Mouse (Mus musculus) liver, embryonic 16.5 days (tissue): ENCODE data around the gene Fbxw7. TPM values are rescaled to one million over a fixed set of nuclear protein-coding genes. Genes with fewer than 3 reads are reported as not detected.
A peak's percentile ranks its signal among the peaks of the same experiment; 100 is the strongest.

Experiments used
- ATAC-seq: fragments of 200-750 bp; cut with Nextera tagmentation; 2 replicates; pipeline ENCODE4 v1.8.0; 2017; ENCODE audit warnings: low read depth, mild to moderate bottlenecking, moderate number of reproducible peaks, moderate library complexity
- H3K27ac ChIP-seq: fragments of 300-500 bp; sonication (generic); 2 replicates; pipeline ENCODE4 v1.5.1; 2014; ENCODE audit warnings: mild to moderate bottlenecking, low read length
- H3K27me3 ChIP-seq: fragments of 300-500 bp; sonication (generic); 2 replicates; pipeline ENCODE4 v1.6.1; 2014; ENCODE audit warnings: low read depth, low read length, mixed read lengths; ENCODE audit not compliant: control insufficient read depth, insufficient read depth
- H3K36me3 ChIP-seq: fragments of 300-500 bp; sonication (generic); 2 replicates; pipeline ENCODE4 v1.6.1; 2014; ENCODE audit warnings: mild to moderate bottlenecking; ENCODE audit not compliant: control insufficient read depth, insufficient read depth
- H3K4me1 ChIP-seq: fragments of 300-500 bp; sonication (generic); 2 replicates; pipeline ENCODE4 v1.6.1; 2014; ENCODE audit warnings: low read depth, low read length, mixed read lengths; ENCODE audit not compliant: control insufficient read depth
- H3K4me2 ChIP-seq: fragments of 300-500 bp; sonication (generic); 2 replicates; pipeline ENCODE4 v1.6.1; 2014; ENCODE audit warnings: low read depth, low read length, mixed read lengths
- H3K4me3 ChIP-seq: fragments of 300-500 bp; sonication (generic); 2 replicates; pipeline ENCODE4 v1.5.1; 2014; ENCODE audit warnings: low read depth, mild to moderate bottlenecking, low read length
- H3K9ac ChIP-seq: fragments of 300-500 bp; sonication (generic); 2 replicates; pipeline ENCODE4 v1.6.1; 2014; ENCODE audit warnings: low read depth, low read length
- H3K9me3 ChIP-seq: fragments of 300-500 bp; sonication (generic); replicated peaks from 2 replicates; pipeline ENCODE4 v1.6.1; 2016; ENCODE audit warnings: low read length; ENCODE audit not compliant: control insufficient read depth
- WGBS: fragments of 180-500 bp; shearing (Covaris S2); extraction: QIAGEN DNeasy Blood & Tissue Kit; methylation state at CpG from one replicate; pipeline ENCODE4 v1.1.7; 2014; ENCODE audit not compliant: insufficient replicate concordance; 5-methylcytosine and 5-hydroxymethylcytosine counted together
- polyA plus RNA-seq: library from polyadenylated mRNA; unstranded; fragments of >200 nt; fragmentation: Nextera tagmentation; extraction: Ambion mirVana; gene quantifications from 2 replicates; pipeline ENCODE4 v1.2.1, GENCODE M21; 2015

Gene Fbxw7
- 2.8 TPM in 2 replicates for polyA plus RNA-seq

DNA sequence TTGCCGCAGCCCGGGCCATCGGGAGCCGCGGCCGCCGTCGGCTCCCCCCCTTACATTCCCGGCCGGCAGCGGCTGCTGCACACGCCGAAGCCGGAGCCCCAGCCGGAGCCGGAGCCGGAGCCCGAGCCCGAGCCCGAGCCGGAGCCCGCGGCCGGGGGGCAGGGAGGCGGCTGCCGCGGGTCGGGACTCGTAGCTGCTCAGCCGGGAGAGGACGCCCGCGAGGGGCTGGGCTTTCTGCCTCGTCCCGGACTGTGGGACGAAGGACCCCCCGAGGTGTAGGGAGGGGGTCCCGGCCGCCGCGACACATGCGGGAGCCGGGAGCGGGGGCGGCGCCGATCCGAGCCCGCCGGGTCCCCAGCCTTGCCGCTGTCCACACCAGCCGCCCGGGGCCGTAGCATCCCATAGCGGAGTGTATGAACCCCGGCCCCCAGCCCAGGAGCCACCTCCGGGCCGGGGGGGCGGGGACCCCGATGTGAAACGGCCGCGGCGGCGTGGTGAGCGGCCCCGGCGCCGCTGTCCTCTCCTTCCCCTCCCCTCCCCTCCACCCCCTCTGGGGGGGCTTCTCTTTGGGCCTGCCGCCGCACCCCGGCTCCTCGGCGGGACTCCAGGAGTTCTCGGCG, at the start of gene Fbxw7:
Gene Fbxw7 (plus strand): TSS at position 507 of the 620 bp plus-strand sequence.
- Histone ChIP-seq H3K36me3 (no peaks in the 10 kb centered on the region), H3K27me3 (no peaks in the 10 kb centered on the region), H3K4me3 (peak within 1 kb of the TSS; percentile 100), H3K4me1 (peaks cover 24% of the 10 kb centered on the region), H3K9me3 (no peaks in the 10 kb centered on the region), H3K27ac (peak within 1 kb of the TSS; percentile 98), H3K9ac (peak within 1 kb of the TSS; percentile 96), H3K4me2 (peak within 1 kb of the TSS; percentile 99)
- peak; percentile 7 for ATAC-seq
- WGBS, result under 1% methylated on average over 60 of the region's 76 CpGs

DNA sequence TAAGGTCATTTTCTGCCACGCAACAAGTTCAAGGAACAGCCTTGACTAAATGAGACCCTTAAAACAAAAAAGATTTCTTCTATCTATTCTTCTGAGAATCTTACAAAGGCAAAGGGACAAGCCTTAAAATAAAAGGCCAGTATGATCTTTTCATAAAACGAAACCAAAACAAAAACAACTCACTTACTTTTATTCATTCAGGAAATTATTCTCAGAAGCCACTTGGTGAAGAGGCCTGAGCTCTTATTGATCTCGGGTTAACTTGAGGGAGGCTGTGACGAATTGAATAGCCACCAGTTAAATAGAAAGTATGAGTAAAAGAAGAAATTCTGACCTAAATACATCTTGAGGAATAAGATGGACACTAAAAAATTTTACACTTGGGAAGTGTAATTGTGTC, 46.1 kb upstream of the Fbxw7 start:
- no peaks in the 10 kb centered on the region for H3K27me3 ChIP-seq
- no peaks in the 10 kb centered on the region for H3K36me3 ChIP-seq
- H3K4me3 ChIP-seq, result no peak overlapping the region
- H3K27ac ChIP-seq, result no peak overlapping the region
- H3K4me2 ChIP-seq, result no peak overlapping the region
- no peaks in the 10 kb centered on the region for H3K9me3 ChIP-seq
- WGBS, result 69% methylated on average over 4 of the region's 4 CpGs
- peaks cover 22% of the 10 kb centered on the region for H3K4me1 ChIP-seq
- no peak overlapping the region for H3K9ac ChIP-seq
- no peak for ATAC-seq

DNA sequence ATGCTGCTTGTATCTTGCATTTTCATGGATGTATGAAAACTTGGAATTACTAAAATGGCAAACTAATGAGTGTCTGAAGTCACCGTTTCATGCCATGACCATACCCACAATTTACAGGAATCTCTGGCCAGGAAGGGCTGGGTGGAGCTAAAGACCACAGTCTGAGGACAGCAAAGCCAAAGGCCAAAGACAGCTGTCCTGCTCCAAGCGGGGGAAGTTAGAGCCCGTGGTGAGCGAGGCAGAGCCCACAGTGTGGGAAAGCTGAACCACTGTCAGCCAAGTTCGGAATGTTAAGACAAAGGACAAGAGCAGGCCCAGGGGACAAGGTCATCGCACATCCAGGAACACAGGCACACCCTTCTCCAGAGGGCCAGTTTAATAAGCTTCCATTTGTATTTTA, 45.7 kb upstream of the Fbxw7 start:
- Histone ChIP-seq H3K9ac (no peak overlapping the region), H3K27me3 (no peaks in the 10 kb centered on the region), H3K4me3 (no peak overlapping the region), H3K27ac (no peak overlapping the region), H3K9me3 (no peaks in the 10 kb centered on the region), H3K4me1 (peaks cover 22% of the 10 kb centered on the region), H3K4me2 (no peak overlapping the region), H3K36me3 (no peaks in the 10 kb centered on the region)
- ATAC-seq, result no peak
- WGBS, result 45% methylated on average over 6 of the region's 6 CpGs

DNA sequence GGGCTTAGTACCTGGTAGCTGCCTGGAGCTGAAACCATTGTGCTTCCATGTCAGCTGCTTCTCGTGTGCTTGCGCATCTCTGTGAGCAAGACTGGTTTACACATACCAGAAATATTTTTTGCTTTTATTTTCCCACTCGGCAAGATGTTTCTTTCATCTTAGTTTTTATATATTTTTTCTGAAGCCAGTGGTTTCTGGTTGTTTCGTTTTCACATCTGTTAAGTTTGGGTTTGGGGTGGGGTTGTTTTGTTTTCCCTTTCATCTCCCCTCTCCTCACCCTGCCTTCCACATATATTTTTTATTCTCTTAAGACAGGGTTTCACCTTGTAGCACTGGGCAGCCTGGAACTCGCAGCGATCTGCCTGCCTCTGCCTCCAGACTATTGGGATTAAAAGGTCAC, 44.5 kb upstream of the Fbxw7 start:
- Histone ChIP-seq H3K9ac (no peak overlapping the region), H3K27me3 (no peaks in the 10 kb centered on the region), H3K36me3 (no peaks in the 10 kb centered on the region), H3K4me2 (no peak overlapping the region), H3K4me1 (peaks cover 22% of the 10 kb centered on the region), H3K4me3 (no peak overlapping the region), H3K27ac (no peak overlapping the region), H3K9me3 (no peaks in the 10 kb centered on the region)
- no peak for ATAC-seq
- 90% methylated on average over 6 of the region's 6 CpGs for WGBS

DNA sequence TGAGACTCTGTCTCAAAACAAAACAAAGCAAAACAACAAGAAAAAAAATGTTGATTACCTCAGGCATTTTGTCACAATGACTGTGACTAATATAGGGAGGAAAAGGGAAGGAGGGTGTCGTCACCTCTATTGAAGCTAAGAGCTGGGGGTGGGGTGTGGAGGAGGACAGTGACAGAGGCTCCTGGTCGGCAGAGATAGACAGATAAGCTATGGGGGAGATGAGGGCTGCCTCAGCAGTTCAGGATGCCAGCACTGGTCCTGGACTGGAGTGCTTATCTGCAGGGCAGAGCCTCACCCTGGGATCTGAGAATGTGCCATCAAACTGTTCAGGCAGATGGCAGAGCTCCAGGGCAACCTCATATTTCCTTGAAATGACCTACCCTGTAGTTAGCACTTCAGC, 43.1 kb upstream of the Fbxw7 start:
- WGBS, result 13% methylated on average over 2 of the region's 2 CpGs
- Histone ChIP-seq H3K27me3 (no peaks in the 10 kb centered on the region), H3K9ac (peak overlapping the region; percentile 24), H3K27ac (peak overlapping the region; percentile 80), H3K4me1 (peaks cover 22% of the 10 kb centered on the region), H3K4me2 (peak overlapping the region; percentile 40), H3K36me3 (no peaks in the 10 kb centered on the region), H3K4me3 (no peak overlapping the region), H3K9me3 (no peaks in the 10 kb centered on the region)
- peak; percentile 100 for ATAC-seq

DNA sequence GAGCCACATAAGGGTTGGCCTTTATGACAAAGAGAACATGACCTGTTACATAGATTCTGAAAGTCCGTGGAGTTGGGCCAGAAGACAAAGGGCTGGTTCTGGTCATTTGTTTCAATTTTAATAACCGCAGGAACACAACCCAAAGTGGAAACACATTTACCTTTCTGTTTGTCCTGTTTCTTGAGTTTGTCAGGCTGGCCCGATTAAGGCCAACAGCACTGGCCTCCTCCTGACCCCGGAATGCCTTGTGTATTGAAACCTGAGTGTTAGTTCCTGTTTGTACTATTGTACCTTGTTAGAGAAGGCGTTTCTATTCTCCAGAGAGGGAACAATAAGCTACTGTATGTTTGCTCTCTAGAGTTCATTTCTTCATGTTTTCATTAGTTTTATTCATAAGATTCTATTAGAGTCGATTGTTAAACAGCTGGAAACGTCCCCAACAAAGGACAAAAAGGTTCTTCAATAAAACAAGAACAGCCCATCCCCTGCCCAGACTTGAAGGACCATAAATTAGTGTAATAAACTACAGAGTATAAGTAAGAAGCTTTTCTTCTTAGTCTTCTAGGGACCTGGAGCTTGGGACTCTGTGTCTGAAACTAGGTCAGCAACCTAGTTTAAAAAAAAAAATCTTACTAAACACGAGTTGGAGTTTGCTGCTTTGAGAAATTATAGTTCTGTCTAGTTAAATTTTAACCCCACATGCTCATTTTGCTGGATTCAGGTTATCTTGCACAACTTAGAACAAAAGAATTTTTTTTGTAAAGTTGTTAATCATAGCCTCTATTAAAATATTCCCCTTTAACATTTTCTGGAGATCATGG, 40.6 kb upstream of the Fbxw7 start:
- no peak overlapping the region for H3K27ac ChIP-seq
- H3K4me3 ChIP-seq, result no peak overlapping the region
- H3K4me1 ChIP-seq, result peaks cover 22% of the 10 kb centered on the region
- no peak for ATAC-seq
- no peak overlapping the region for H3K9ac ChIP-seq
- 56% methylated on average over 8 of the region's 8 CpGs for WGBS
- no peaks in the 10 kb centered on the region for H3K36me3 ChIP-seq
- no peaks in the 10 kb centered on the region for H3K9me3 ChIP-seq
- H3K27me3 ChIP-seq, result no peaks in the 10 kb centered on the region
- H3K4me2 ChIP-seq, result no peak overlapping the region

DNA sequence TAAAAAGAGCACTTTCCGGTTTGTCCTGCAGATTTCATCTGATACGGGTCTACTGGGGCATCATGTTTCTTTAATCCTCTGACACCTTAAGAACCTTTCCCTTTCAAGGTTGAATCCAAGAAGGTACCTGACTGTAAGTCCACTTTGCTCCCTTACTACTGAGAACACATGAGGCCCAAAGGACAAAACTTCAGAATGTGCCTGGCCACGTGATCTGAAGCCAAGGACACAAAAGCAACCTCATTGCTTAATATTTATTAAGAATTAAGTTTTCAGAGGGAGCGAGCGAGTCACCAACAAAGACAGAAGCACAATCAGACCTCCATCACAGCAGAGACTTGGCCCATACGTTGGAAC, 40.0 kb upstream of the Fbxw7 start:
- no peak for ATAC-seq
- Histone ChIP-seq H3K9ac (no peak overlapping the region), H3K9me3 (no peaks in the 10 kb centered on the region), H3K4me2 (no peak overlapping the region), H3K4me3 (no peak overlapping the region), H3K27me3 (no peaks in the 10 kb centered on the region), H3K4me1 (peaks cover 22% of the 10 kb centered on the region), H3K27ac (no peak overlapping the region), H3K36me3 (no peaks in the 10 kb centered on the region)
- WGBS, result 78% methylated on average over 6 of the region's 6 CpGs

DNA sequence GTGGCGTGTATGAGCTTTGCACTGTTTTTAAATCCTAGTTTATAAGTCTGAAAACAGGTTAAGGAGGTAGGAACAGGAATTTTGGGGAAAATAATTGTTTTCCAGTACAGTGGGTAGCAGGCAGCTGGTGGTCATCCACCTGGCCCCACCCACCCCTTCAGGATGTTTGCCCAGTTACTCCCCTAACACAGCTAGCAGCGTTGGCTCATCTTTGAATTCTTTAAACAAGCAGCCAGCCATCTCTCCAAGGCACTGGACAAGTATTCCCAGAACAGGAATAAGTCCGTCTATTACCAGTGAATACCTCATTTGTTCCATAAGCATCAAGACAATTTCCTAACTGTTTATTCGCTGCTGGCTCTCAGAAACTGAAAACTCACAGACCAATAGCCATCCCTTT, 39.5 kb upstream of the Fbxw7 start:
- H3K36me3 ChIP-seq, result no peaks in the 10 kb centered on the region
- 73% methylated on average over 4 of the region's 4 CpGs for WGBS

DNA sequence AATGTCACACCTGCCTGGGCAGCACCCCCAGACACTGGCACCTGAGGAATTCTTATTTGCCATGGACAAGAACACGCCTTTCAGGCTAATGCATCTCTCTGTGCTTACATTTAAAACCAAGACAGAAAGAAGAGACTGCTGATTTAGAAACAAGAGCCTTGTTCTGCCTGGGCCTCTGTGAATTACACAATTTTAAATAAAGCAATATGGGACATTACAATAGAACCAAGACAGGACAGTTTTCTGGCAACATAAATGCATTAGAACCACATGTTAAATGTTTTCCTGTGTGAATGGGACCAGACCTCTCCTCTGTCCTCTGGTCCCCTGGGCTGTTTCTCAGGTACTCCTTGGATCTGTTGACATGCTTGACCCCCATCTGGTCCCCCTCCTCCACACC, 39.0 kb upstream of the Fbxw7 start:
- no peaks in the 10 kb centered on the region for H3K9me3 ChIP-seq
- WGBS, result 65% methylated on average over 1 of the region's 1 CpGs
- H3K4me2 ChIP-seq, result no peak overlapping the region
- no peak overlapping the region for H3K9ac ChIP-seq
- no peak overlapping the region for H3K4me3 ChIP-seq
- no peaks in the 10 kb centered on the region for H3K36me3 ChIP-seq
- no peak for ATAC-seq
- H3K4me1 ChIP-seq, result peaks cover 21% of the 10 kb centered on the region
- H3K27me3 ChIP-seq, result no peaks in the 10 kb centered on the region
- H3K27ac ChIP-seq, result no peak overlapping the region

More for the DNA sequence above, 39.5 kb upstream of the Fbxw7 start:
- no peaks in the 10 kb centered on the region for H3K27me3 ChIP-seq
- H3K4me1 ChIP-seq, result peaks cover 22% of the 10 kb centered on the region
- no peaks in the 10 kb centered on the region for H3K9me3 ChIP-seq
- H3K4me2 ChIP-seq, result no peak overlapping the region
- H3K27ac ChIP-seq, result no peak overlapping the region
- H3K4me3 ChIP-seq, result no peak overlapping the region
- ATAC-seq, result no peak
- no peak overlapping the region for H3K9ac ChIP-seq
